Mouse (Mus musculus) frontal cortex, adult (tissue): ENCODE results near the gene F2rl2.

Experiments used
- ATAC-seq: cut with Nextera tagmentation; 2 replicates; pipeline ENCODE4 v1.9.2; 2017; ENCODE audit warnings: mild to moderate bottlenecking, moderate library complexity, mixed read lengths; ENCODE audit not compliant: low TSS enrichment

The F2rl2 gene

GRCm38 (mm10) chr13:95696654-95697163 lies at the start of gene F2rl2:
F2rl2 (plus strand) TSS chr13:95696853.
- peak; percentile 86 for ATAC-seq

- ATAC-seq = no peak
These were observed 49.4 kb upstream of the F2rl2 start for GRCm38 (mm10) chr13:95647248-95647647.

GRCm38 (mm10) chr13:95649941-95650340 lies 46.7 kb upstream of the F2rl2 start:
- ATAC-seq = no peak

- no peak for ATAC-seq
These were observed 44.6 kb upstream of the F2rl2 start for GRCm38 (mm10) chr13:95651870-95652668.

GRCm38 (mm10) chr13:95653696-95654095 lies 43.0 kb upstream of the F2rl2 start:
- no peak for ATAC-seq

- ATAC-seq = peak; percentile 93
These were observed 41.4 kb upstream of the F2rl2 start for GRCm38 (mm10) chr13:95655284-95655683.

GRCm38 (mm10) chr13:95657171-95657570 lies 39.5 kb upstream of the F2rl2 start:
- ATAC-seq = no peak

GRCm38 (mm10) chr13:95659432-95659831 lies 37.2 kb upstream of the F2rl2 start:
- ATAC-seq = no peak

GRCm38 (mm10) chr13:95663834-95664233 lies 32.8 kb upstream of the F2rl2 start:
- ATAC-seq = no peak

- ATAC-seq = no peak
These were observed 30.9 kb upstream of the F2rl2 start for GRCm38 (mm10) chr13:95665644-95666356.

GRCm38 (mm10) chr13:95667260-95667659 lies 29.4 kb upstream of the F2rl2 start:
- ATAC-seq = peak; percentile 52; the same call in 1 of the 2 replicates

- ATAC-seq = no peak
These were observed 26.1 kb upstream of the F2rl2 start for GRCm38 (mm10) chr13:95670534-95670933.

- ATAC-seq = no peak
These were observed 25.4 kb upstream of the F2rl2 start for GRCm38 (mm10) chr13:95671108-95671897.

GRCm38 (mm10) chr13:95672372-95672771 lies 24.3 kb upstream of the F2rl2 start:
- no peak for ATAC-seq

- ATAC-seq = no peak
These were observed 17.6 kb upstream of the F2rl2 start for GRCm38 (mm10) chr13:95679078-95679477.

GRCm38 (mm10) chr13:95679491-95679941 lies 17.1 kb upstream of the F2rl2 start:
- ATAC-seq = no peak

- ATAC-seq = no peak
These were observed 11.9 kb upstream of the F2rl2 start for GRCm38 (mm10) chr13:95684656-95685244.

GRCm38 (mm10) chr13:95685736-95686135 lies 10.9 kb upstream of the F2rl2 start:
- ATAC-seq = no peak

- ATAC-seq = no peak
These were observed 8.1 kb upstream of the F2rl2 start for GRCm38 (mm10) chr13:95688576-95688975.

GRCm38 (mm10) chr13:95692201-95692600 lies 4.5 kb upstream of the F2rl2 start:
- ATAC-seq = peak; percentile 75

- no peak; the same call in 1 of the 2 replicates for ATAC-seq
These were observed 466 bp upstream of the F2rl2 start for GRCm38 (mm10) chr13:95696120-95696653.
